Mouse (Mus musculus): ENCODE data around the gene Lca5.
A peak's percentile ranks its signal among the peaks of the same experiment; 100 is the strongest.

The Lca5 gene

DNA sequence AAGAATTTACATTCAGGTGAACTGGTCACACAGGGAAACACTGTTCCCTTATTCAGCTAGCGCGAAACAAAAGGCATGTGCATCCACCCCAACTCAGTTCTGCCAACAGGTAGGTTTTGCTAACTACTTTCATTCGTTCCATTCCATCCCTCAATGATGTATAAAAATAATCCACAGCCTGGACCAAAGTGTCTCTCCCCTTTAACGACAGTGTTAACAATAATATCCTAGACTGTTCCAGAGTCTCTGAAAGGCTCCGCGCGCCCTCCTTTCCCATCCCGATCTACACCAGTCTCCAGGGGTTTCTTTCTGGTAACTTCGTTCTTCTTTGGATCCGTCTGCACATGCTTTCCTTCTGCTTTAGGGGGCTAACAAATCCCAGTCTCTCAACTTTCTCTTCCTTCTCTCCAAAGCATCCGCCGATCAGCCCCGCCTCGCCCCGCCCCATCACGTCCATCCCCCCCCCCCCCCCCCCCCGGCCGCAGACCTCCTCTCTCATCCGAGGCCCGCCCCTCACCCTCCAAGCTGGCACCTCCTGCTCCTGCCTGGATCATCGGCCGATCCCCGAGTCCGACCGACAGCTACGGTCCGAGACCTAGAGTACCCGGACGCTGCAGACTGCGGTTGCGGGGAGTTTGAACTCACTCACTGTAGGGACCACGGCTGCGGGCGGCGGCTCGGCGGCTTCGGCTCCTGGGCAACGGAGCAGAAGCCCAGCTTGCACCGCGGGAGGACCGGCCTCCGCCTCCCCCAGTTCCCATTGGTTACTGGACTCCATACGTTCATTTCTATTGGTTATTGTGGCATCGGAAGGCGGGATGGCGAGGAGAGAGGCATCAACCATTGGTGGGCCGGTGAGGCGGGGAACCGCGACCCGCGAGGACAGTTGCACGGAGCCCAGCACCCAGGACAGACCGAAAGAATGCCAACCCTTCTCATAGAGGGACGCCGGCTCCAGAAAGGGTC is at the start of gene Lca5:
Lca5 (minus strand) TSS at position 736 of the 966 bp plus-strand sequence.
- peak; percentile 86 for DNase-seq (ENCODE audit: low read depth, low spot score)

GRCm38 (mm10) chr9:83488491-83489210 is 47.7 kb upstream of the Lca5 start:
- DNase-seq (ENCODE audit: low read depth, low spot score), result no peak

DNA sequence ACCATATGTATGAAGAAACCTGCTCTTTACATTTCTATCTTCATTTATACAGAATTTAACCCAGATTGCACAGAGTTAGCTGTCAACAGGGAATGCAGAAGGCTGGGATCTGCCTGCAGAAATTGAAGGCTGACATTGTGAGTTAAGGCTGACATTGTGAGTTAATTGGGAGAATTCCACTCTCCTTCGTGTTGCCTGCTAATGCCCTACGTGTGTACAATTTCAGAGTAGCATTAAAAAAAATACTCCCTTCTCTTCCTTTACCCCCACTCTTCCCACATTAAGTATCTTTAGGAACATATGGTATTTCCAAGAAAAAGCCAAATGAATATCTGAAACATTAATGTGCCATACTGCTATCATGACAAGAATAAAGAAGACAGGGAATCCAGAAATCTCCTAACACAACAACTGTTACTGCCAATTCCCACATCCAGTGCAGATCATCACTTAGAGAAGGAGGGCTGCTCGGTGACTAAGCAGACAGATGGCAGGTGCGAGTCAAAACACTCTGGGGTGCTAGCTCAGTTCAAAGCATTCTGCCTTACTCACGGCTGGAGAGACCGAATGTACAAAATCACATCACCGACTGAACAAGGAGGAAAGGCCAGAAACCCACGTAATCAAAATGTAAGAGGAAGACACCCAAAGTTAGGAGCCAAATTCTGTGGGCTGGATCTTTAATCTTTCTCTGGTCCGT is 47.0 kb upstream of the Lca5 start:
- no peak for DNase-seq (ENCODE audit: low read depth, low spot score)

DNA sequence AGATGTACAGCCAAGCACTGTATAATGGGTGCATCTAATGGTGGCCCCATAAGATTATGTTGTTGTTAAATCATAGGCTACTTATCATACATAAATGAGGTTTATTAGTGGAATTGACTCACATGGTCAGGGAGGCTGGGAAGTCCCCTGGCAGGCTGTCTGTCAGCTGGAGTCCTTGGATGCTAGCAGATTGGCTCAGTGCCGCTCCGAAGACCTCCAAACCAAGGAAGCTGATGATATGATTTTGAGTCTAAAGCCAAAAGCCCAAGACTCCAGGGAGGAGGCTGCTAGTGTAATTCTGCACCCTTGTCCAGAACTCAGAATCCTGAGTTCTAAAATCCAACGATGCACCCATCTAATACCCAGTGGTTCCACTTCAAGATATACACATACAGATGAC is 45.0 kb upstream of the Lca5 start:
- no peak for DNase-seq (ENCODE audit: low read depth, low spot score)

GRCm38 (mm10) chr9:83485357-83485756 is 44.4 kb upstream of the Lca5 start:
- no peak for DNase-seq (ENCODE audit: low read depth, low spot score)

DNA sequence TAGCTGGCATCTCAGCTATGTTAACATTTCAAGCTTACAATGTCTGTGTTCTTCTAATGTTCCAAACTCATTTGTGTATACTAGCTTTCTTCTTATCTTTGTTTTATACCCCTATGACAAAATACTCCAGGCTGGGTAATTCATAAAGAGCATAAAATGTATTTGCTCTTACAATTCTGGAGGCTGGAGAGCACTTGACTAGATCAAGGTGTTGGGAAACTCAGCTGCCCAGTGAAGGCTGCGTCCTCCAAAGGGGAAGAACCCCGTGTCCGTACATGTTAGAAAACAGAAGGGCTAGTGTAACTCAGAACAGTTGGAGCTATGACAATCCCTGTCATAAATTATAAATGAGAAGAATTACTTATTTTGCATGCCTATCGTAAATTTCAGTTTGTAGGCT is 42.5 kb upstream of the Lca5 start:
- DNase-seq (ENCODE audit: low read depth, low spot score), result no peak

DNA sequence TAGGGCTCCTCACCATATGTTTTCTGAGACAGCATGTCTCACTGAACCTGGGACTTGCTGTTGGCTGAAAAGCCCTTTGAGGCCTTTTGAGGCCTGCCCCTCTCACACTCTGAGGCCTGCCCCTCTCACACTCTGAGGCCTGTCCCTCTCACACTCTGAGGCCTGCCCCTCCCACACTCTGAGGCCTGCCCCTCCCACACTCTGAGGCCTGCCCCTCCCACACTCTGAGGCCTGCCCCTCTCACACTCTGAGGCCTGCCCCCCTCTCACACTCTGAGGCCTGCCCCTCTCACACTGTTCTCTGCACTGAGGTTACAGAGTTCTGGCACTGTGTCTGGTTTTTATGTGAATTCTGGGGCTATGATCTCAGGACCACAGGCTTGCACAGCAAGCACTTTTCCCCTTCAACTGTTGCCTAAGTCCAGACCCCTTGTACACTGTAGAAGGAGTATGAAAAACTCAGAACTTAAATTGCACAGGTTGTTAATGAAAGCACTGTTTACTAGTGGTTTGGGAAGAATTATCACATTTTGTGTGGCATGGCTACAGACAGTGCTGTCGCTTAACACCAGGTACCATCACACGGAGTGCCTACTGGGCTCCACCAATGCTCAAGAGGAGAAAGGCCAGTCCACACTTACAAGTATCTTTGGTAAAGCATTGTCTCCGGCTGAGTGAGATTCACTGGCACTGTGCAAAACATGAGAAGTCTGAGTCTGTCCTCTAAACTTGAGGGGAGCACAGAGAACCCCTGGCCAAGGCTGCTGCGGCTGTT is 41.4 kb upstream of the Lca5 start:
- no peak for DNase-seq (ENCODE audit: low read depth, low spot score)

DNA sequence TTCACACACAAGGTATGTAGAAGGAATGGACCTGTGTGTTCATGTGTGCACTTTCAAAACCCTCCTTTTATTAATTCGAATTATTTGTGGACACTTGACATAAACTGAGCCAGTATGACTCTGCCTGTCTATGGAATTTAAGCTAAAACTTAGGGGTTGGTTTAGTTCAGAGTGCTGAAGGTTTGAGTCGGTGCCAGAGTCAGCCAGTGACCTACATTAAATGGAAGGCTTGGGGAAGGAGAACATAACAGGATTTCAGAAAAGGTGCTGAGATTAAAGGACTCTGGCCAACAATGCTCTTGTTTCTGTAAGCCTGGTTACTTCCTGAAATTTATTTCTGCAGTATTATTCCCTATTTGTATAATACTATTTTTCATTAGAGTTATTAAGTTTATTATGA is 28.9 kb upstream of the Lca5 start:
- DNase-seq (ENCODE audit: low read depth, low spot score), result no peak

DNA sequence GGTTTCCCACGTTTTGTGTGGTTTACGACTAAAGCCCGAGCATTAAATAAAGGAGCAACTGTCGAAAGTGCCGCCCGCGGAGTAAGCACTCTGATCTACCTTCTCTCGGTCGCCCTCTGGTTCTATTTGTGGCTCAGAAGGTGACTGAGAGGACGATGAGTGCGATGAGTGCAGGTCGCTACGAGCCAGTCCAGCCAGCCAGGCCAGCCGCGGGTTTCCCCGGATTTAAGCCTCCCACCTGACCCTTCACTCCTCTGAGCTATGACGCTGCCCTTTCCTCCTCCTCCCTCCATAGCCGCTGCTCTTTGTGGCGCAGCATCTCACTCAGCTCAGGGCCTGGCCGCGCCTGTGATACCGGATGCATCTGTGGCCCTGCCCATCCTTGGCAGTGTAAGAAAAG is 6.8 kb upstream of the Lca5 start:
- no peak for DNase-seq (ENCODE audit: low read depth, low spot score)

DNA sequence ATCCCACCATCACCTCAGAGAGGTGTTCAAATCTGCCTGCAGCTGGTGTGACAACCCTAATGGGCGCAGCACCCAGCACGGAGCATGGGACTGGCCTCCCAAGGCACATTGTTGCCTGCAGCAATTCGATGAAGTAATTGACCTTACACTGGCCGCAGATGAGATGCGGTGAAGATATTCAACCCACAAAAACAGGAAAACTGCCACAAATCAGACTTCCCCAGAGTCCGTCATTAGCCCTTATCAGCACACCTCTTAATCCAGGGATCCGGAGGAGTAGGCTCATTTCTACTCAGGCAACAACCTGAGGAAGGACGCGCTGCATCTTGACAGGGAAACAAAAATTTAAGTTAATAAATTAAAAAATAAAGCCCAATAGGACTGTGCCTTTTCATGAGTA is 6.2 kb upstream of the Lca5 start:
- DNase-seq (ENCODE audit: low read depth, low spot score), result no peak

- DNase-seq (ENCODE audit: low read depth, low spot score), result no peak
Measured at GRCm38 (mm10) chr9:83437621-83438020, 3.3 kb downstream of the Lca5 start.

DNA sequence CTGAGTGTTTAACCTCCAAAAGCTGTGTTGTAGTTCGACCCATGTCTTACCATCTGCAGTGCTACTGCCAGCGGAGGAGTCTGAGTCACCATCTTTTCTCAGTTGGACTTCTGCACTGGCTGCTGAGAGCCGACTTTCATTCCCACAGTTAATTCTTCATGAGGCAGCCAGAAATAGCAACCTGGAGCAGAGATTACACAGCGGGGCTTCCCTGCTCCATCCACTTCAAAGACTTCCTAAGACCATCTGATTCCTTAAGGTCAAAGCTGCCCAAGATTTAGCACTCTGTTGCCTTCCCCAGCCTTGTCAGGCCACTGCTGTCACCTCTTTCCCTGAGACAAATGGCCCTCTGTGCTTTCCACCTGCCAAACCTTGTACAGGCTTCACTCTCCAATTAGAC is 6.4 kb downstream of the Lca5 start:
- no peak for DNase-seq (ENCODE audit: low read depth, low spot score)

- no peak for DNase-seq (ENCODE audit: low read depth, low spot score)
Measured at GRCm38 (mm10) chr9:83433661-83434060, 7.3 kb downstream of the Lca5 start.

- no peak for DNase-seq (ENCODE audit: low read depth, low spot score)
Measured at GRCm38 (mm10) chr9:83427926-83428325, 13.0 kb downstream of the Lca5 start.

- no peak for DNase-seq (ENCODE audit: low read depth, low spot score)
Measured at GRCm38 (mm10) chr9:83418965-83419364, 22.0 kb downstream of the Lca5 start.

DNA sequence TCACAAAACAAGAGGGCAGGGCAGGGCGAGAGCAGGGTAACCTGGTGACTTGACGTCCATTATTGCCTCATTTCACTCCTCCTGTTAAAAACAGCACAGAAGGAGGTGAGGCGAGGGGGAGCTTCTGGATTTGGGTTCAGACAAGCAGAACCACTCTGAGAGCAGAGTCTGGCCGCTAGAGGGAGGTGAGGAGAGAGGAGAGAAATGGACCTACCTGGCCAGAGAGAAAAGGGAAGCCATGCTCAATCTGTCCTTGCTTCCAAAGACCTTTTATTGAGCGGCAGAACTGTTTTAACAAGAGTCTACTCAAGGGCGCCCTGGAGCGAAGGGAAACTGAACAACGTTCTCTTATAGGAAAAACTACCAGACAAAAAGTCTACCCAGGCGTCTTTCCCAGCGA is 27.9 kb downstream of the Lca5 start:
- DNase-seq (ENCODE audit: low read depth, low spot score), result peak; percentile 4

- no peak for DNase-seq (ENCODE audit: low read depth, low spot score)
Measured at GRCm38 (mm10) chr9:83405150-83405549, 35.8 kb downstream of the Lca5 start.

DNA sequence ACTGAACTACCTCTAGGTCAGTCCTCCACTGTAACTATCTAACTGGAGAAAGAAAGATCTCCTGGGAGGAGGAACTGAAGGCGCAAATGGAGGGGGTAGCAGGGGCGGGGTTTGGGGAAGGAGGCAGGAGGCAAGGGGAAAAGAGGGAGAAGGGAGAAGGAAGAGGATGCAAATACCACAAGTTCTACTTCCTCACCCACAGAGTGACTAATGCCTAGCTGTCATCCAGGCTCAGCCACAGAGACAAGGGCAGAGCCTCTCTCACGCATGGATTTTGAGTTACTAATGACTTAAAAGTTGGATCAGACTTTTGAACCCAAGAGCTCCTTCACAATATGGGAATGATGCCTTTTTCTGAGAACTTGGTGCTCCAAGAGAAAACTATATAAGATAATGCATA is 40.1 kb downstream of the Lca5 start:
- no peak for DNase-seq (ENCODE audit: low read depth, low spot score)

GRCm38 (mm10) chr9:83399414-83399813 is 41.5 kb downstream of the Lca5 start:
- no peak for DNase-seq (ENCODE audit: low read depth, low spot score)

DNA sequence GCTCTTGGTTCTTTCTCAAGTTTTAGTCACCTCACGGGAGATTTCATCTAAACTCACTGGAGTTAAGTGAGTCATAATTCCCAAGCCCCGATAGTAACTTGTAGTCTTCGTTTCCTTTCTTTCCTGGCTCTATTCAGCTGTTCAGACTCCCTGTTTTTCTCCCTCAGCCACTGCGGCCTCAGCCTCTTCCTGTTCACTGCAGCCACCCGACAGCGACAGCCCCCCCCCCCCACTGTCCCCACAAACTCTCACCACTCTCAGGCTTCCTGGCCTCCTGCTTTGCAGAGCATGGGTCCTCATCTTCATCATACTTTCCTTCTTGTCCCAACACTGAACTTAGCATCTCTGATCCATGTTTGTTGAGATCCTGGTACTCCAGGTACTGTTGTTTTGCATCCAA is 42.7 kb downstream of the Lca5 start:
- DNase-seq (ENCODE audit: low read depth, low spot score), result no peak

DNA sequence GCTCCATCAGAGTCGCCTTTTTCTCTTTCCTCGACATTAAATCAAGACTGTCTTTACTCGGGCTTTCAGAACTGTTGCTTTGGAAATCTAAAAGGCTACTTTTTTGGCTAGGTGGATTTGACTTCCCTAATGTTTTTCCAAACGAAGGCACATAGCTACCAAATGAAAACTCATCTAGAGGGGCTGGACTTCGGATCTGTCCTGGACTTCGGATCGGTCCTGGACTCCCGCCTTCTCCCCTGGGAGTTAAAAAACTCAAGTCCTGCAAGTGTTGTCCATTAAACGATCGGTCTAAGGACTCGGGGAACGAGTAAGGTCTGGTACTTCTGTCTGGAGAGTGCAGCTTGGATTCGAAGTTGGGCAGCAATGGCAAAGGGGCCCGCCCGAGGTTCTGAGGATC is 45.5 kb downstream of the Lca5 start:
- DNase-seq (ENCODE audit: low read depth, low spot score), result no peak

- DNase-seq (ENCODE audit: low read depth, low spot score), result no peak
Measured at GRCm38 (mm10) chr9:83391996-83392395, 48.9 kb downstream of the Lca5 start.
